Mouse (Mus musculus) lung, adult 2 months (tissue): ENCODE results near the gene Tanc1.

Experiments
- CTCF ChIP-seq: fragments of 200-500 bp; IDR thresholded peaks from 2 replicates; pipeline ENCODE4 v1.5.1; 2011; ENCODE audit warnings: mild to moderate bottlenecking, low read length, control low read depth; ENCODE audit not compliant: insufficient read depth
- POLR2A ChIP-seq: fragments of 200-500 bp; IDR thresholded peaks from 2 replicates; pipeline ENCODE4 v1.6.1; 2011; ENCODE audit warnings: low read depth, mild to moderate bottlenecking, control low read depth, low read length, borderline replicate concordance; ENCODE audit errors: extremely low read depth

DNA sequence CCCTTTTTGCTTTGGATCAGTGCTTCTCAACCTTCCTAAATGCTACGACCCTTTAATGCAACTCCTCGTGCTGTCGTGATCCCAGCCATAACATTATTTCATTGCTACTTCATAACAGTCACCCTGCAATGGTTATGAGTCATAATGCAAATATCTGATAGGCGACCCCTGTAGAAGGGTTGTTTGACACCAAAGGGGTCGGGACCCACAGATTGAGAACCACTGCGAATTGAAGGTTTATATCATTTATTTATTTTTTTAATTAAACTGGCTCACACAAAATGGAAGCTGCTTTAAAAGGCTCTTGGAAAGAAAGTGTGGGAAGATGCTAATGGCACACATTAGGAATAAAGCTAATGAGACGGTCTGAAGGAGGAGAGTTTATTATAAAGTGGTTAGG lies 7.2 kb downstream of the Tanc1 start:
- TF ChIP-seq CTCF (no peak), POLR2A (no peak)
